Mouse (Mus musculus) kidney, embryonic 16.5 days (tissue): Measurements from ENCODE around the gene Sltm. TPM values are rescaled to one million over a fixed set of nuclear protein-coding genes. Genes with fewer than 3 reads are reported as not detected.
A peak's percentile ranks its signal among the peaks of the same experiment; 100 is the strongest.

ENCODE experiments used
- ATAC-seq: fragments of 200-750 bp; cut with Nextera tagmentation; 2 replicates; pipeline ENCODE4 v1.8.0; 2017; ENCODE audit warnings: moderate TSS enrichment; ENCODE audit not compliant: low FRiP score, low TSS enrichment
- H3K27ac ChIP-seq: fragments of 300-500 bp; sonication (generic); 2 replicates; pipeline ENCODE4 v1.5.1; 2014; ENCODE audit warnings: low read length
- H3K27me3 ChIP-seq: fragments of 300-500 bp; sonication (generic); 2 replicates; pipeline ENCODE4 v1.6.1; 2014; ENCODE audit warnings: low read length, control low read depth, mixed read lengths; ENCODE audit not compliant: insufficient read depth
- H3K36me3 ChIP-seq: fragments of 300-500 bp; sonication (generic); 2 replicates; pipeline ENCODE4 v1.6.1; 2014; ENCODE audit warnings: low read length, control low read depth, mixed read lengths; ENCODE audit not compliant: insufficient read depth
- H3K4me1 ChIP-seq: fragments of 300-500 bp; sonication (generic); 2 replicates; pipeline ENCODE4 v1.6.1; 2014; ENCODE audit warnings: low read length, control low read depth, mixed read lengths; ENCODE audit not compliant: insufficient read depth
- H3K4me2 ChIP-seq: fragments of 300-500 bp; sonication (generic); replicated peaks from 2 replicates; pipeline ENCODE4 v1.6.1; 2014; ENCODE audit warnings: low read depth, low read length
- H3K4me3 ChIP-seq: fragments of 300-500 bp; sonication (generic); 2 replicates; pipeline ENCODE4 v1.5.1; 2014; ENCODE audit warnings: mild to moderate bottlenecking, low read length
- H3K9ac ChIP-seq: fragments of 300-500 bp; sonication (generic); replicated peaks from 2 replicates; pipeline ENCODE4 v1.6.1; 2014; ENCODE audit warnings: low read length
- H3K9me3 ChIP-seq: fragments of 300-500 bp; sonication (generic); 2 replicates; pipeline ENCODE4 v1.6.1; 2016; ENCODE audit warnings: low read length, control low read depth
- WGBS: fragments of 180-500 bp; shearing (Covaris S2); extraction: QIAGEN DNeasy Blood & Tissue Kit; methylation state at CpG from one replicate; pipeline ENCODE4 v1.1.7; 2014; 5-methylcytosine and 5-hydroxymethylcytosine counted together
- polyA plus RNA-seq: library from polyadenylated mRNA; unstranded; fragments of >200 nt; fragmentation: Nextera tagmentation; extraction: Ambion mirVana; gene quantifications from 2 replicates; pipeline ENCODE4 v1.2.1, GENCODE M21; 2015

The Sltm gene
- polyA plus RNA-seq, 1 experiment from 2014 or later = 49.2 TPM

DNA sequence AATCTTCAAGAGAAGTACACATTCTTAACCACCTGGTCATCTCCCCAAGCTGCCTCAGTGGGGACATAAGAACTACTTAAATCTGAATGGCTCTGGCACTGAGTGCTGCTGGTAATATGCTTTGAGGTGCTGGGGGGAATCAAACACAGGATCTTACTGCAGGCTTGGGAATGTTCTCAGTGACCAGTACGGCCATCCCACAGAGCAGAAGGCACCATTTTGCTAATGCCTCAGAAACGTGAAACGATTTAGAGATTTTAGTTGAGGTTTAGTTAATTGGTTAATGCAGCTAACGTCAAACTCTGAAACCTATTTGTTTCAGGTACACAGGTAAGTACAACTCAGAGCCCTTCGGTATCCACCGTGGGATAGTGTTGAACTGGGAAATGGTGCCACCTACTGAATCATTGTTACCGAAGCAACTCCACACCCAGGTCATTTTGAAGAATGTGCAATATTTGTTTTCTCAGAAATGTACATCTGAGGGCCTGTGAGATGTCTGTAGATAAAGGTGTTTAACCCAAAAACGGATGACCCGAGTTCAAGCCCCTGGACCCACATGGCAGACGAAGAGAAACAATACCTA, 31.5 kb upstream of the Sltm start:
- Histone ChIP-seq H3K36me3 (no peaks in the 10 kb centered on the region), H3K27ac (no peak overlapping the region), H3K9ac (no peak overlapping the region), H3K9me3 (no peaks in the 10 kb centered on the region), H3K27me3 (no peaks in the 10 kb centered on the region), H3K4me3 (no peak overlapping the region), H3K4me1 (no peaks in the 10 kb centered on the region), H3K4me2 (no peak overlapping the region)
- 65% methylated on average over 10 of the region's 10 CpGs for WGBS
- no peak for ATAC-seq

DNA sequence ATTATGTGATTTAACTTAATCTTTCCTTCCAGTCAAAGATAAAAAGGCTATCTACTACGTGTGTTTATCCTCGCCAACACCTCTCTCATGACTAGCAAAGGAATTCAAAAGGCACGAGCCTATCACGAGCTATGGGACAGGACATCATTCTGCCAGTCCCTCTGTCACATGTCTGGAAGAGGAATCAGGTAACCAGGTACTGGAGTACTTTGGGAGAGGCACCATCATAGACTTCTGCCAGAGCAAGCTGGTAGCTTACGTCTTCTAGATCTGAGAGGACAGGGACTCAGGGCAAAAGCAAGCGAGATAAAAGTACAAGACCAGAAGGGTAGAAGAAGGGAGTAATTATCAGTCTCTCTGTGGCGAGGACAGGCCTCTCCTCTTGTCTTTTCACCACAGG, 30.9 kb upstream of the Sltm start:
- no peaks in the 10 kb centered on the region for H3K27me3 ChIP-seq
- no peak overlapping the region for H3K9ac ChIP-seq
- H3K9me3 ChIP-seq = no peaks in the 10 kb centered on the region
- no peak overlapping the region for H3K4me2 ChIP-seq
- no peaks in the 10 kb centered on the region for H3K4me1 ChIP-seq
- H3K4me3 ChIP-seq = no peak overlapping the region
- ATAC-seq = no peak
- 82% methylated on average over 7 of the region's 7 CpGs for WGBS
- H3K36me3 ChIP-seq = no peaks in the 10 kb centered on the region
- H3K27ac ChIP-seq = no peak overlapping the region

DNA sequence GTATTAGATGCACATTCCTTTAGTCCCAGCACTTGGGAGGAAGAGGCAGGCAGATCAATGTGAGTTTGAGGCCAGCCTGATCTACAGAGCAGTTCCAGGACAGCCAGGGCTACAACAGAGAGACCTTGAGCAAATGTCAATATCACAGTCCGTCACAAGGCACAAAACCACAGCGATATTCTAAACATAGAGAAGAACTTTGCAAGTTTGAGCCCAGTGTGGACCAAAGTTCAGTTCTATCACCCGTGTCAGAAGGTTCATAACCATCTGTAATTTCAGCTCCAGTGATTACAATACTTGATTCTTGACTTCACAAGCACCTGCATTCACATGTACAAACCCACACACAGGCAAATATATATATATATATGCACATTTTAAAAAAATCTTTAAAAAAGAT, 21.9 kb upstream of the Sltm start:
- 83% methylated on average over 3 of the region's 3 CpGs for WGBS
- H3K9ac ChIP-seq = no peak overlapping the region
- no peak for ATAC-seq

GRCm38 (mm10) chr9:70523813-70524212, 18.7 kb upstream of the Sltm start:
- H3K36me3 ChIP-seq = no peaks in the 10 kb centered on the region
- no peak overlapping the region for H3K4me3 ChIP-seq
- 96% methylated on average over 3 of the region's 3 CpGs for WGBS
- H3K9ac ChIP-seq = no peak overlapping the region
- H3K27ac ChIP-seq = no peak overlapping the region
- no peak overlapping the region for H3K4me2 ChIP-seq
- H3K9me3 ChIP-seq = no peaks in the 10 kb centered on the region
- no peak for ATAC-seq
- H3K27me3 ChIP-seq = no peaks in the 10 kb centered on the region
- H3K4me1 ChIP-seq = no peaks in the 10 kb centered on the region

More for the DNA sequence above, 21.9 kb upstream of the Sltm start:
- Histone ChIP-seq H3K27ac (no peak overlapping the region), H3K9me3 (no peaks in the 10 kb centered on the region), H3K4me2 (no peak overlapping the region), H3K4me1 (no peaks in the 10 kb centered on the region), H3K36me3 (no peaks in the 10 kb centered on the region), H3K27me3 (no peaks in the 10 kb centered on the region), H3K4me3 (no peak overlapping the region)

- Histone ChIP-seq H3K36me3 (no peaks in the 10 kb centered on the region), H3K4me2 (no peak overlapping the region), H3K4me3 (no peak overlapping the region), H3K9ac (no peak overlapping the region), H3K27me3 (no peaks in the 10 kb centered on the region), H3K4me1 (no peaks in the 10 kb centered on the region), H3K27ac (no peak overlapping the region), H3K9me3 (no peaks in the 10 kb centered on the region)
- ATAC-seq = no peak
- 91% methylated on average over 7 of the region's 7 CpGs for WGBS
These were observed 18.2 kb upstream of the Sltm start for GRCm38 (mm10) chr9:70524366-70524765.

GRCm38 (mm10) chr9:70533328-70533727, 9.2 kb upstream of the Sltm start:
- no peaks in the 10 kb centered on the region for H3K36me3 ChIP-seq
- no peaks in the 10 kb centered on the region for H3K4me1 ChIP-seq
- no peaks in the 10 kb centered on the region for H3K9me3 ChIP-seq
- no peak for ATAC-seq
- 83% methylated on average over 3 of the region's 3 CpGs for WGBS
- no peaks in the 10 kb centered on the region for H3K27me3 ChIP-seq
- no peak overlapping the region for H3K27ac ChIP-seq
- H3K4me3 ChIP-seq = no peak overlapping the region
- no peak overlapping the region for H3K9ac ChIP-seq
- H3K4me2 ChIP-seq = no peak overlapping the region

DNA sequence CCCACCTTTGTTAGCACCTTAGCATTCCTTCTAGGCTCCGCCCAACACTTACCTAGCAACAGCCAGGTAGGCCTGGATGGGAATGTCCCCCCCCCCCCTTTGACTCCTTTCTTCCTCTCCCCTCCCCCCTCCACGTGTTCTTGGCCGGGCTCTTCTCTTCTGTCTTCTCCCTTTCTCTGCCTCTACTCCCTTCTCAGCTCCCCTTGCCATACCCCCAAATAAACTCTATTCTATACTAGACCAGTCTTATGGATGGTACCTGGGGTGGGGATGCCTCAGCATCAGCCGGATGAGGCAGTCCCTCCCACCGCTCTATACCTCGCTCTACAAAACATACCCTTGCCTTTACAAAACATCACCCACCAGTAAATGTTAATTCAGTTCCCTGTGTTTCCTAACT, 970 bp upstream of the Sltm start:
- H3K27me3 ChIP-seq = no peaks in the 10 kb centered on the region

DNA sequence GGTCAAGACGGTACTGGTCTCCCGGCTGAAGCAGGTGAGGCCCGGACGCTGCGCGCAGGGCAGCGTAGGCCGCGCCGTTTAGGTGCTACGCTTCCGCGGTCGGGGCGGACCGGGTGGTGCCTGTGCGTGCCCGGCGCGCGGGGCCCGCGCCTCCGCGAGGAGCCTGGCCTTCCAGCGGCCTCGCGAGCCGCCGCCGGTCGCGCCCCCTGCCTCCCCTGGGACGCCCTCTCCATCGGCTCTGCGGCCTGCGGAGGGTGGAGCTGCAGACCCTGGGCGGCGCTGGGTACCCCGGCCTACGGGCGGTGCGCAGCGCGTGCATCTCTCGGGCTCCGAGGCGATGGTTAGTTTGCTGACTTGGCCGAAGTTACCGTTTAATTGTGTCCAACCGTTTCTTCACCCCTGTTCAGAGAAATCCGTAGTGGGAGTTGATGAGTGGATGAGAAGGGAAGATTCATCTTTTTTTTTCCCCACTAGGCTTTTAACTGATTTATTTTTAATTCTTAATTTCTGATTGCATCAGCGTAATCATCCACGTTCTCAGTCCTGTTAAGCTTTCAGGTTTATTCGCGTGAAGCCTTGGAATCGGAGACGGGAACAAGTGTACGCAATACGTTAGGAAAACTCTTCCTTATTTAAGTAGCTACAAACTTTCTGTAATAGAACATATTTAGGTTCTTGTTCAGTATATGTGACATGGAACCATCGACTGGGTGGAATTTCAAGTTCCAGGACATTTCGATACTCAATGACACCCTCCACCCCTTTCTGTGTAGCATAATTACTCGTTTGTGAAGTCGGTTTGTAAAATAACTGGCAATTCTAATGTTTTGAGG, 710 bp downstream of the Sltm start:
- peak; percentile 80 for ATAC-seq
- WGBS = under 1% methylated on average over 64 of the region's 64 CpGs
- H3K4me2 ChIP-seq = peak overlapping the region; percentile 73
- peak overlapping the region; percentile 94 for H3K9ac ChIP-seq
- H3K27ac ChIP-seq = peak overlapping the region; percentile 99
- H3K27me3 ChIP-seq = no peaks in the 10 kb centered on the region
- H3K36me3 ChIP-seq = no peaks in the 10 kb centered on the region
- no peaks in the 10 kb centered on the region for H3K9me3 ChIP-seq
- H3K4me3 ChIP-seq = peak overlapping the region; percentile 86
- H3K4me1 ChIP-seq = peaks cover 18% of the 10 kb centered on the region

More for the DNA sequence above, 970 bp upstream of the Sltm start:
- no peaks in the 10 kb centered on the region for H3K36me3 ChIP-seq
- no peak for ATAC-seq
- H3K4me1 ChIP-seq = peaks cover 18% of the 10 kb centered on the region
- H3K9ac ChIP-seq = peak overlapping the region; percentile 94; the same call in 1 of the 2 replicates
- peak overlapping the region; percentile 87 for H3K4me2 ChIP-seq
- H3K4me3 ChIP-seq = peak overlapping the region; percentile 86
- WGBS = 12% methylated on average over 6 of the region's 6 CpGs
- H3K9me3 ChIP-seq = no peaks in the 10 kb centered on the region
- no peak overlapping the region for H3K27ac ChIP-seq

- Histone ChIP-seq H3K27ac (no peak overlapping the region), H3K4me1 (peaks cover 18% of the 10 kb centered on the region), H3K36me3 (no peaks in the 10 kb centered on the region), H3K9me3 (no peaks in the 10 kb centered on the region), H3K4me3 (peak overlapping the region; percentile 30; the same call in 1 of the 2 replicates), H3K4me2 (peak overlapping the region; percentile 73), H3K9ac (no peak overlapping the region), H3K27me3 (no peaks in the 10 kb centered on the region)
- 61% methylated on average over 5 of the region's 5 CpGs for WGBS
- ATAC-seq = no peak
These were observed 1.4 kb downstream of the Sltm start for GRCm38 (mm10) chr9:70543985-70544384.

- 57% methylated on average over 1 of the region's 1 CpGs for WGBS
- Histone ChIP-seq H3K4me2 (no peak overlapping the region), H3K27ac (no peak overlapping the region), H3K27me3 (no peaks in the 10 kb centered on the region), H3K36me3 (no peaks in the 10 kb centered on the region), H3K4me1 (peaks cover 18% of the 10 kb centered on the region), H3K9me3 (no peaks in the 10 kb centered on the region), H3K9ac (no peak overlapping the region), H3K4me3 (no peak overlapping the region)
- ATAC-seq = no peak
These were observed 2.3 kb downstream of the Sltm start for GRCm38 (mm10) chr9:70544831-70545230.
